Mouse (Mus musculus) kidney, adult 9 months (tissue): ENCODE data around the gene Prcc.

ENCODE experiments used
- DNase-seq: peaks from one replicate; pipeline ENCODE4 v3.0.0; 2022

Gene Prcc

GRCm38 (mm10) chr3:87885281-87886003 lies at the start of gene Prcc:
Prcc (minus strand) TSS chr3:87885608.
- peak; percentile 99 for DNase-seq

- peak; percentile 78 for DNase-seq
Observed at GRCm38 (mm10) chr3:87935201-87935600, 49.8 kb upstream of the Prcc start.

- peak; percentile 17 for DNase-seq
Observed at GRCm38 (mm10) chr3:87934501-87934900, 49.1 kb upstream of the Prcc start.

GRCm38 (mm10) chr3:87934026-87934425 lies 48.6 kb upstream of the Prcc start:
- DNase-seq: peak; percentile 78

- peak; percentile 98 for DNase-seq
Observed at GRCm38 (mm10) chr3:87930078-87930795, 44.8 kb upstream of the Prcc start, which contains the start of the genes Isg20l2 and Rrnad1. Isg20l2 (plus strand) TSS chr3:87930314. Rrnad1 (minus strand) TSS chr3:87930717.

GRCm38 (mm10) chr3:87929341-87930077 lies 44.1 kb upstream of the Prcc start:
- peak; percentile 12 for DNase-seq

- no peak for DNase-seq
Observed at GRCm38 (mm10) chr3:87927452-87927851, 42.0 kb upstream of the Prcc start.

- DNase-seq: peak; percentile 8
Observed at GRCm38 (mm10) chr3:87924996-87925395, 39.6 kb upstream of the Prcc start.

- no peak for DNase-seq
Observed at GRCm38 (mm10) chr3:87920270-87920943, 35.0 kb upstream of the Prcc start.

- peak; percentile 95 for DNase-seq
Observed at GRCm38 (mm10) chr3:87919336-87920108, 34.1 kb upstream of the Prcc start, which contains the start of gene Mrpl24. Mrpl24 (plus strand) TSS chr3:87919506.

- DNase-seq: peak; percentile 13
Observed at GRCm38 (mm10) chr3:87918551-87918950, 33.1 kb upstream of the Prcc start.

- no peak for DNase-seq
Observed at GRCm38 (mm10) chr3:87916990-87917389, 31.6 kb upstream of the Prcc start.

- DNase-seq: no peak
Observed at GRCm38 (mm10) chr3:87913891-87914290, 28.5 kb upstream of the Prcc start.

- DNase-seq: no peak
Observed at GRCm38 (mm10) chr3:87913491-87913890, 28.1 kb upstream of the Prcc start.

- peak; percentile 95 for DNase-seq
Observed at GRCm38 (mm10) chr3:87910573-87911141, 25.2 kb upstream of the Prcc start.

- peak; percentile 26 for DNase-seq
Observed at GRCm38 (mm10) chr3:87909874-87910273, 24.5 kb upstream of the Prcc start.

GRCm38 (mm10) chr3:87909381-87909780 lies 24.0 kb upstream of the Prcc start:
- peak; percentile 17 for DNase-seq

- peak; percentile 69 for DNase-seq
Observed at GRCm38 (mm10) chr3:87907906-87908305, 22.5 kb upstream of the Prcc start.

- DNase-seq: peak; percentile 59
Observed at GRCm38 (mm10) chr3:87906981-87907857, 21.8 kb upstream of the Prcc start.

- peak; percentile 75 for DNase-seq
Observed at GRCm38 (mm10) chr3:87906601-87906980, 21.2 kb upstream of the Prcc start.
